Mouse (Mus musculus) lung, postnatal 0 days (tissue): ENCODE measurements at regions not wholly inside any gene's neighbourhood (a gene's known extent, or its start where the extent isn't known, plus 50 kb on each side); places are given as distances from the start of the nearest gene placed in this dataset.

Experiments
- CTCF ChIP-seq: IDR thresholded peaks from 2 replicates; pipeline ENCODE4 v1.5.1; 2016; ENCODE audit warnings: antibody characterized with exemption, mild to moderate bottlenecking
- EP300 ChIP-seq: IDR thresholded peaks from 2 replicates; pipeline ENCODE4 v1.6.1; 2016; ENCODE audit warnings: antibody characterized with exemption, mild to moderate bottlenecking, control low read depth

DNA sequence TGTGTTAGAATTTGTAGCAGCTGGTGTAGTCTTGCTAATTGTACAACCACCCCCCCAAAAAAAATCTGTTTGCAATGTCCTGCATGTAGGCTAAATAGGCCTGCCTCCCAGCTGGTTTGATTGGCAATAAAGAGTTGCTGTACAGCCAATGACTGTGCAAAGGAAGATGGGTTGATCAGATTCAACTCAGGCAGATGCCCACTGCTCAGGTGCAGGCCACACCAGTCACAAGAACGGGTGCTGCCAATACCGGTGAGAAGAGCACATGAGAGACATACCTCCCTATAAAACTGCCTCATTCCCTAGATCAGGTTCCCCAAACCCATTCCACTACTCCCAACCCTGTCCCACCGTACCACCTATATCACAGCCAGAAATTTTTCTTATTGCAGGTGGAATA, 756.0 kb downstream of the Fam181b start:
- no peak for TF ChIP-seq CTCF
- no peak for TF ChIP-seq EP300
